Mouse (Mus musculus): ENCODE measurements at regions not wholly inside any gene's neighbourhood (a gene's known extent, or its start where the extent isn't known, plus 50 kb on each side); places are given as distances from the start of the nearest gene placed in this dataset.
A peak's percentile ranks its signal among the peaks of the same experiment; 100 is the strongest.

GRCm38 (mm10) chr4:35417866-35418265 is 191.9 kb upstream of the C9orf72 start:
- no peak for ATAC-seq (ENCODE audit: low FRiP score)
- H3K4me1 ChIP-seq (replicated peaks; ENCODE audit: control insufficient read depth, insufficient read depth, low read length): no peaks in the 10 kb centered on the region
- H3K9ac ChIP-seq: no peak overlapping the region
- no peak overlapping the region for H3K4me3 ChIP-seq (replicated peaks; ENCODE audit: low read length)
- H3K4me2 ChIP-seq (replicated peaks): no peak overlapping the region
- H3K27me3 ChIP-seq (ENCODE audit: control insufficient read depth, insufficient read depth, low read length): no peaks in the 10 kb centered on the region
- peak; percentile 65 for DNase-seq (ENCODE audit: low spot score)
- no peak overlapping the region for H3K27ac ChIP-seq
- no peaks in the 10 kb centered on the region for H3K9me3 ChIP-seq (ENCODE audit: control insufficient read depth, low read length)
- no peaks in the 10 kb centered on the region for H3K36me3 ChIP-seq (replicated peaks; ENCODE audit: control insufficient read depth, insufficient read depth)
- 59% methylated on average over 3 of the region's 3 CpGs for WGBS

- Histone ChIP-seq H3K9ac (no peak overlapping the region), H3K4me3 (replicated peaks; ENCODE audit: low read length) (no peak overlapping the region), H3K9me3 (ENCODE audit: control insufficient read depth, low read length) (no peaks in the 10 kb centered on the region), H3K4me2 (replicated peaks) (no peak overlapping the region), H3K27me3 (ENCODE audit: control insufficient read depth, insufficient read depth, low read length) (no peaks in the 10 kb centered on the region), H3K36me3 (replicated peaks; ENCODE audit: control insufficient read depth, insufficient read depth) (no peaks in the 10 kb centered on the region), H3K27ac (no peak overlapping the region), H3K4me1 (replicated peaks; ENCODE audit: control insufficient read depth, insufficient read depth, low read length) (no peaks in the 10 kb centered on the region)
- ATAC-seq (ENCODE audit: low FRiP score): no peak
- 30% methylated on average over 3 of the region's 3 CpGs for WGBS
- no peak for DNase-seq (ENCODE audit: low spot score)
Measured at GRCm38 (mm10) chr4:35413488-35413887, 187.5 kb upstream of the C9orf72 start.

- H3K4me2 ChIP-seq (replicated peaks): no peak overlapping the region
- WGBS: 39% methylated on average over 7 of the region's 7 CpGs
- no peak overlapping the region for H3K4me3 ChIP-seq (replicated peaks; ENCODE audit: low read length)
- no peak overlapping the region for H3K9ac ChIP-seq
- H3K4me1 ChIP-seq (replicated peaks; ENCODE audit: control insufficient read depth, insufficient read depth, low read length): peaks cover 18% of the 10 kb centered on the region
- no peaks in the 10 kb centered on the region for H3K27me3 ChIP-seq (ENCODE audit: control insufficient read depth, insufficient read depth, low read length)
- ATAC-seq (ENCODE audit: low FRiP score): no peak
- no peak overlapping the region for H3K27ac ChIP-seq
- H3K9me3 ChIP-seq (ENCODE audit: control insufficient read depth, low read length): no peaks in the 10 kb centered on the region
- H3K36me3 ChIP-seq (replicated peaks; ENCODE audit: control insufficient read depth, insufficient read depth): no peaks in the 10 kb centered on the region
- no peak for DNase-seq (ENCODE audit: low spot score)
Measured at GRCm38 (mm10) chr4:35405301-35406006, 179.5 kb upstream of the C9orf72 start.

- Histone ChIP-seq H3K27me3 (ENCODE audit: control insufficient read depth, insufficient read depth, low read length) (no peaks in the 10 kb centered on the region), H3K4me2 (replicated peaks) (no peak overlapping the region), H3K9me3 (ENCODE audit: control insufficient read depth, low read length) (no peaks in the 10 kb centered on the region), H3K27ac (no peak overlapping the region), H3K36me3 (replicated peaks; ENCODE audit: control insufficient read depth, insufficient read depth) (no peaks in the 10 kb centered on the region), H3K4me1 (replicated peaks; ENCODE audit: control insufficient read depth, insufficient read depth, low read length) (peaks cover 18% of the 10 kb centered on the region), H3K9ac (no peak overlapping the region), H3K4me3 (replicated peaks; ENCODE audit: low read length) (no peak overlapping the region)
- ATAC-seq (ENCODE audit: low FRiP score): no peak
- DNase-seq (ENCODE audit: low spot score): no peak
- whole genome bisulfite sequencing: 79% methylated on average over 2 of the region's 2 CpGs
Measured at GRCm38 (mm10) chr4:35404068-35404467, 178.1 kb upstream of the C9orf72 start.

GRCm38 (mm10) chr4:35403594-35403993 is 177.6 kb upstream of the C9orf72 start:
- H3K27me3 ChIP-seq (ENCODE audit: control insufficient read depth, insufficient read depth, low read length): no peaks in the 10 kb centered on the region
- no peak for ATAC-seq (ENCODE audit: low FRiP score)
- H3K27ac ChIP-seq: no peak overlapping the region
- H3K36me3 ChIP-seq (replicated peaks; ENCODE audit: control insufficient read depth, insufficient read depth): no peaks in the 10 kb centered on the region
- peaks cover 18% of the 10 kb centered on the region for H3K4me1 ChIP-seq (replicated peaks; ENCODE audit: control insufficient read depth, insufficient read depth, low read length)
- 85% methylated on average over 6 of the region's 6 CpGs for WGBS
- no peaks in the 10 kb centered on the region for H3K9me3 ChIP-seq (ENCODE audit: control insufficient read depth, low read length)
- H3K4me3 ChIP-seq (replicated peaks; ENCODE audit: low read length): no peak overlapping the region
- no peak overlapping the region for H3K4me2 ChIP-seq (replicated peaks)
- no peak overlapping the region for H3K9ac ChIP-seq
- no peak for DNase-seq (ENCODE audit: low spot score)

GRCm38 (mm10) chr4:35402376-35403133 is 176.6 kb upstream of the C9orf72 start:
- H3K4me1 ChIP-seq (replicated peaks; ENCODE audit: control insufficient read depth, insufficient read depth, low read length): peaks cover 18% of the 10 kb centered on the region
- no peak overlapping the region for H3K4me2 ChIP-seq (replicated peaks)
- H3K9ac ChIP-seq: no peak overlapping the region
- no peak for DNase-seq (ENCODE audit: low spot score)
- H3K4me3 ChIP-seq (replicated peaks; ENCODE audit: low read length): no peak overlapping the region
- H3K27me3 ChIP-seq (ENCODE audit: control insufficient read depth, insufficient read depth, low read length): no peaks in the 10 kb centered on the region
- H3K9me3 ChIP-seq (ENCODE audit: control insufficient read depth, low read length): no peaks in the 10 kb centered on the region
- no peaks in the 10 kb centered on the region for H3K36me3 ChIP-seq (replicated peaks; ENCODE audit: control insufficient read depth, insufficient read depth)
- 0 out of 2 replicates have a peak overlapping the region, but pooled peaks have one; percentile 38 for H3K27ac ChIP-seq
- 53% methylated on average over 9 of the region's 9 CpGs for WGBS
- no peak; the same call in 1 of the 2 replicates for ATAC-seq (ENCODE audit: low FRiP score)

- ATAC-seq (ENCODE audit: low FRiP score) (no peak), DNase-seq (ENCODE audit: low spot score) (no peak)
- Histone ChIP-seq H3K36me3 (replicated peaks; ENCODE audit: control insufficient read depth, insufficient read depth) (no peaks in the 10 kb centered on the region), H3K9me3 (ENCODE audit: control insufficient read depth, low read length) (no peaks in the 10 kb centered on the region), H3K9ac (no peak overlapping the region), H3K27me3 (ENCODE audit: control insufficient read depth, insufficient read depth, low read length) (no peaks in the 10 kb centered on the region), H3K4me1 (replicated peaks; ENCODE audit: control insufficient read depth, insufficient read depth, low read length) (peaks cover 18% of the 10 kb centered on the region), H3K27ac (no peak overlapping the region), H3K4me2 (replicated peaks) (no peak overlapping the region), H3K4me3 (replicated peaks; ENCODE audit: low read length) (no peak overlapping the region)
- 80% methylated on average over 4 of the region's 4 CpGs for WGBS
Measured at GRCm38 (mm10) chr4:35401783-35402182, 175.8 kb upstream of the C9orf72 start.

- DNase-seq (ENCODE audit: low spot score) (no peak), ATAC-seq (ENCODE audit: low FRiP score) (peak; percentile 25; the same call in 1 of the 2 replicates)
- no peak overlapping the region for H3K4me3 ChIP-seq (replicated peaks; ENCODE audit: low read length)
- no peak overlapping the region for H3K4me2 ChIP-seq (replicated peaks)
- no peak overlapping the region for H3K9ac ChIP-seq
- H3K9me3 ChIP-seq (ENCODE audit: control insufficient read depth, low read length): no peaks in the 10 kb centered on the region
- H3K27ac ChIP-seq: no peak overlapping the region
- H3K36me3 ChIP-seq (replicated peaks; ENCODE audit: control insufficient read depth, insufficient read depth): no peaks in the 10 kb centered on the region
- H3K27me3 ChIP-seq (ENCODE audit: control insufficient read depth, insufficient read depth, low read length): no peaks in the 10 kb centered on the region
- peaks cover 11% of the 10 kb centered on the region for H3K4me1 ChIP-seq (replicated peaks; ENCODE audit: control insufficient read depth, insufficient read depth, low read length)
- WGBS: 75% methylated on average over 6 of the region's 6 CpGs
Measured at GRCm38 (mm10) chr4:35400511-35400910, 174.5 kb upstream of the C9orf72 start.

- ATAC-seq (ENCODE audit: low FRiP score): no peak
- Histone ChIP-seq H3K27me3 (ENCODE audit: control insufficient read depth, insufficient read depth, low read length) (no peaks in the 10 kb centered on the region), H3K27ac (no peak overlapping the region; the same call in 1 of the 2 replicates)
Measured at GRCm38 (mm10) chr4:35395583-35395877, 169.6 kb upstream of the C9orf72 start.

More at GRCm38 (mm10) chr4:35395583-35395877, 169.6 kb upstream of the C9orf72 start:
- no peak overlapping the region for H3K9ac ChIP-seq
- no peak overlapping the region for H3K4me2 ChIP-seq (replicated peaks)
- H3K9me3 ChIP-seq (ENCODE audit: control insufficient read depth, low read length): no peaks in the 10 kb centered on the region
- H3K4me1 ChIP-seq (replicated peaks; ENCODE audit: control insufficient read depth, insufficient read depth, low read length): no peaks in the 10 kb centered on the region
- no peak for DNase-seq (ENCODE audit: low spot score)
- WGBS: 65% methylated on average over 5 of the region's 5 CpGs
- no peaks in the 10 kb centered on the region for H3K36me3 ChIP-seq (replicated peaks; ENCODE audit: control insufficient read depth, insufficient read depth)
- H3K4me3 ChIP-seq (replicated peaks; ENCODE audit: low read length): no peak overlapping the region

Measured in hindbrain, embryonic 14.5 days (tissue).